Mouse (Mus musculus): ENCODE measurements around the gene Ugt2a3. TPM values are rescaled to one million over a fixed set of nuclear protein-coding genes. Genes with fewer than 3 reads are reported as not detected.

The Ugt2a3 gene
- not detected for total RNA-seq (2023)

GRCm38 (mm10) chr5:87336961-87337697 is at the start of gene Ugt2a3:
Ugt2a3 (minus strand) TSS chr5:87337195.

Other genes starting within 250 kb of the Ugt2a3 start
- not detected for gene Ugt2b36, start 244.6 kb downstream of the Ugt2a3 start, total RNA-seq (2023)
- gene Ugt2b5, start 196.9 kb downstream of the Ugt2a3 start, total RNA-seq (2023): not detected
- gene Ugt2b37, start 82.4 kb downstream of the Ugt2a3 start, total RNA-seq (2023): not detected
- not detected for gene Ugt2b38, start 87.0 kb upstream of the Ugt2a3 start, total RNA-seq (2023)
- not detected for gene Ugt2a2, start 145.1 kb upstream of the Ugt2a3 start, total RNA-seq (2023)
- not detected for gene Gm43638, start 149.6 kb upstream of the Ugt2a3 start, total RNA-seq (2023)
- not detected for gene Ugt2a1, start 153.7 kb upstream of the Ugt2a3 start, total RNA-seq (2023)
- gene Sult1b1, start 201.0 kb upstream of the Ugt2a3 start, total RNA-seq (2023): not detected
- not detected for gene Sult1d1, start 231.8 kb upstream of the Ugt2a3 start, total RNA-seq (2023)

Data from CD4-positive naive resting alpha-beta T cell, adult 57 days (primary cell).